Mouse (Mus musculus) large intestine, adult 2 months (tissue): ENCODE data around the gene Pdcd2l. TPM values are rescaled to one million over a fixed set of nuclear protein-coding genes. Genes with fewer than 3 reads are reported as not detected.

ENCODE experiments used
- DNase-seq: peaks from one replicate; pipeline ENCODE4 v3.0.0-alpha.2; 2012; ENCODE audit warnings: low read depth, low spot score
- WGBS: fragments of 180-500 bp; shearing (Covaris S2); methylation state at CpG from one replicate; pipeline ENCODE4 v1.1.7; 2018; 5-methylcytosine and 5-hydroxymethylcytosine counted together
- polyA plus RNA-seq: library from polyadenylated mRNA; depleted of rRNA; stranded (reverse); fragments of >200 nt; gene quantifications from 2 replicates; pipeline ENCODE4 v1.2.3, GENCODE M21; 2012; rRNA removed

The Pdcd2l gene
- polyA plus RNA-seq, 1 experiment = 20.1 TPM

GRCm38 (mm10) chr7:34164671-34165070 is 31.8 kb downstream of the Pdcd2l start:
- WGBS = 87% methylated on average over 7 of the region's 7 CpGs
- no peak for DNase-seq

GRCm38 (mm10) chr7:34159167-34159566 is 37.3 kb downstream of the Pdcd2l start:
- 94% methylated on average over 3 of the region's 3 CpGs for WGBS
- no peak for DNase-seq

GRCm38 (mm10) chr7:34157994-34158393 is 38.5 kb downstream of the Pdcd2l start:
- 72% methylated on average over 3 of the region's 3 CpGs for WGBS
- no peak for DNase-seq

GRCm38 (mm10) chr7:34147193-34147592 is 49.3 kb downstream of the Pdcd2l start:
- DNase-seq = no peak
- 61% methylated on average over 4 of the region's 4 CpGs for WGBS

- 96% methylated on average over 13 of the region's 13 CpGs for WGBS
- DNase-seq = no peak
Measured at GRCm38 (mm10) chr7:34141123-34141522, 55.3 kb downstream of the Pdcd2l start.

- DNase-seq = no peak
- WGBS = 83% methylated on average over 6 of the region's 6 CpGs
Measured at GRCm38 (mm10) chr7:34139493-34139892, 57.0 kb downstream of the Pdcd2l start.

Other genes starting within 250 kb of the Pdcd2l start
- gene Scgb2b27, start 182.7 kb downstream of the Pdcd2l start, polyA plus RNA-seq = not detected in 2 replicates
- not detected in 2 replicates for gene Scgb1b27, start 175.2 kb downstream of the Pdcd2l start, polyA plus RNA-seq
- not detected in 2 replicates for gene Scgb1b30, start 101.2 kb downstream of the Pdcd2l start, polyA plus RNA-seq
- gene Wtip, start 63.4 kb downstream of the Pdcd2l start, polyA plus RNA-seq = 14.5 and 18.1 TPM in 2 replicates
- gene Uba2, start 27.1 kb downstream of the Pdcd2l start, polyA plus RNA-seq = 29.6 and 38.2 TPM in 2 replicates
- 315 and 366 TPM in 2 replicates for gene Gpi1, start 33.7 kb upstream of the Pdcd2l start, polyA plus RNA-seq
- gene Gm6096, start 54.4 kb upstream of the Pdcd2l start, polyA plus RNA-seq = not detected in 2 replicates
- 8.5 and 14.6 TPM in 2 replicates for gene 4931406P16Rik, start 116.9 kb upstream of the Pdcd2l start, polyA plus RNA-seq
- gene Lsm14a, start 196.7 kb upstream of the Pdcd2l start, polyA plus RNA-seq = 50.0 and 61.3 TPM in 2 replicates